Mouse (Mus musculus) adrenal gland, postnatal 14 days (tissue): ENCODE measurements at regions not wholly inside any gene's neighbourhood (a gene's known extent, or its start where the extent isn't known, plus 50 kb on each side); places are given as distances from the start of the nearest gene placed in this dataset.

Source experiments
- DNase-seq: peaks from one replicate; pipeline ENCODE4 v3.0.0; 2021; ENCODE audit warnings: mixed read lengths

- no peak for DNase-seq
These were observed 173.5 kb upstream of the Stt3b start for GRCm38 (mm10) chr9:115483721-115484120.

GRCm38 (mm10) chr9:115484408-115484807, 174.2 kb upstream of the Stt3b start:
- DNase-seq: no peak

GRCm38 (mm10) chr9:115485219-115485618, 175.0 kb upstream of the Stt3b start:
- DNase-seq: no peak

- DNase-seq: no peak
These were observed 177.0 kb upstream of the Stt3b start for GRCm38 (mm10) chr9:115487175-115487760.

DNA sequence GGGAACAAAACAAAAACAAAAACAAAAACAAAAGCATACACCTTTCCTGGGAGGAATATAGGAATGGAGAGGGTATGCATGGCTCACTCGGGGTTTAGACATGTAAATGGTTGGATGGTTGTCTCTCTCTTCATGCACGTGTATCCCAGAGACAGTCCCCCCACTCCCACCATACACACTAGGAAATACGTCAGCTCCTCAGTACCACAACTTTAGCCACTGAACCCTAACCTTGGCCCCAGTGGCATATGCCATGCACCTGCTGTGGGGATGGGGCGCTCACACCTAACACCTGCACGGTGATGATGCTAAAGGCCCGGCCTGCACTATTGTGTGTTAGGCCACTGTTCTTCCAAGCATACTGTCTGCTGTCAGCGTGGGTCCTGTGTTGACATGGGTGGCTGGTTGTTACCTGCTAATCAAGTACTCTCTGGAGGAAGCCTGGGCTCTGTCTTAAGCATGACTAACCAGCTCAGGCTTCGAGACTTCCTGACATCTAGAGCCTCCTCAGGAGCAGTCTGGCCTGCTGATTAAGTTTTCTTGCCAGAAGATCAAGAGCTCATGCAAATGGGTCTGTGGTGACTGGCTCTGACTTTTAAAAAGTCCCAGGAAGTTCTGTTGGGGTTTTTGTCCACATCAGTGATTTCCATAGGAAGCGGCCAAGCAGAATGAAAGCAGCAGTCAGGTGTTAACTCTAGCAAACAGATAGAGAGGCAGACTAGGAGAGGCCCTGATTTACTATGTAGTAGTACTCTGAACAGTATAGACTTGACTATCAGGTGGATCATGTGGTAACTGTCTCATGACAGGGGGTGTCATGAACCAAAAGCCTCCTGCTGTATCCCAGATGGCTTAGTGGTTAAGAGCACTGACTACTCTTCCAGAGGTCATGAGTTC, 178.9 kb upstream of the Stt3b start:
- DNase-seq: no peak

DNA sequence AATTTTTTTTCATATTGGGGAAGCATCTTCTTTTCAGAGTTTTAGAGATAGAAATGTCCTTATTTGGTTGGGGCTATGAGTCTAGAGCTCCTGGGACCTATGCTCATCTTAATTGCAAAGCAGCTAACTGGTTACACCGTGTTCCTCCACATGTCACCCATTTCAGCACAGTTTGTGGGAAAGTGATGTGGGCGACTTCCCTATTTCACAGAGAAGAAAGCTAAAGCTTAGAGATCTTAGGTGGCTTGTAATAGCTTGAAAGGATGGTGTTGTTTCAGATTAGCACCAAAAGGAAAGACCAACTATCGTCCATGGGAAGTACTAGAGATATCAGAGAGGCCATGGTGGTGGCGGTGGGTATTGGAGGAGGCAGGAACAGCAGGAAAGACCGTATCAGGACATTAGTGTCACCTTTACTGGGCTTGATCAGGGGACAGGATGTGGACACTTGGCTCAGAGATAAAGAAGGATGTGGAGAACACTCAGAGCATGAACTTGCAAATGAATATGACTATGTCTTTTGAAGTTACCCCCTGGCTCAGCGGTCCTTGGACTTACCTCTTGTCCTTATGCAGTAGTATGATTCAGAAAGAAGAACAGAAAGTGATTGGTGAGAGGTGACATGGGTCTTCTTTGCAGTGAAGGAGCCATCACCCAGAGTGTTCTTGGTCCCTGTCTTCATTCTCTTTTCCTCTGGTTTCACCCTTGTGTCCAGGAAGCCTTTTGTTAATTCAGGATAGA, 182.4 kb upstream of the Stt3b start:
- no peak for DNase-seq

GRCm38 (mm10) chr9:115493765-115494164, 183.5 kb upstream of the Stt3b start:
- no peak for DNase-seq

DNA sequence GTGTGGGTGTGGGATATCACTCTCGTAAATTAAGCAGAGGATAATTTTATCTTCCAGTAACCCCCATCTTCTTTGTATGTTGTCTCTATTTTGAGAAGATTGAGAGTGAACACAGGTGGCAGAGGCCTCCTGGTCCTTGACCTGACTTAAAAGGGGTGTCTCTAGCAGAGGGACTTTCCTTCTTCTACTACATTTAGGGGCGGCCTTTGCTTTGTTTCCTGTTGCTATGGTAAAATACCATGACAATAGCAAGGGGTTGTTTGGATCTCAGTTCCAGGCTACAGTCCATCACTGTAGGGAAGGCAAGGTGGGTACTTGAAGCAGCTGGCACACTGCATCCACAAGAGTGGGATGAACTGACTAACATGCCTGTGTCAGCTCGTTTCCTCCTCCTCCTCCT, 189.3 kb upstream of the Stt3b start:
- no peak for DNase-seq

DNA sequence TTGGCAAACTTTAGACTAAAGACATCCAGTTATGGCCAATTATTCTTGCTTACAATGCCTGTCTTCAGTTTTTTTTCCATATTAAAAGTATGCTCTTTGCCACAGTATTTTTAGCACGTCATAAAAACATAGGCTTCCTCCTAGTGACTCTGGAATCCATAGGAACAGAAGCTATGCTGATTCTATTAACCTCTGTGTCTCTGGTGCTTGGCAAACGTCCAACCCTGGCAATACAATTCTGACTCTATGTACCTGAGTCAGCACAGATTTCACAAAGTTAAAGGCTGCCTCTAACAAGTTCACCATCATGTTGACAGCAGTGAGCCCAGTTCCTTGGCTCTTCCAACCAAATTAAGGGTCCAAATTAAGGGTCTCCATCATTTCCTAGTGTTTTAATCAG, 194.6 kb upstream of the Stt3b start:
- no peak for DNase-seq

DNA sequence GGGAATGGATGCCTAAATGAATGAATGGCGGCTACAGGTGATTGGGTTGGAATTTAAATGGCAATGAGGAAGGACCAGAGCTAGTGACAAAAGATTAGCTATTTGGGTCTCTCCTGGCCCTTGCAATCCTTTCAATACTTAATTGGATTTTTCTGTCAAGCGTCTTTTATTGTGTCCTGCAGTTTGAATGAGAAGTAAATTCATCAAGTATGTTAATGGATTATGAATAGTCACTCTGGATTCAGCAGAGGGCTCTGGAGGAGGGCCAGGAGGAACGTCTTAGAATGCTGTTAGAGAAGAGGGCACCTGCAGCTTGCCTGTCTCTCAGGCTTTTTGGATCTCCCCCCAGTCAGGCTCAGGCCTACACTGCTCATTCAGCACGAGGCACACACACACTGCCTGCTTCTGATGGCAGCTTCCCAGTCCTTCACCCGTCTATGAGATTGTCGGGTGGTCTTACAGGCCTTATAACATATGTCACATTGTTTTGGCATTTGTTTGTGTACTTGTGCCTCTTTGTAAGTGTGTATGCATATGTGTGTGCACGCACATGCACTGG, 197.0 kb upstream of the Stt3b start:
- no peak for DNase-seq

- DNase-seq: no peak
These were observed 202.8 kb upstream of the Stt3b start for GRCm38 (mm10) chr9:115512835-115513629.

DNA sequence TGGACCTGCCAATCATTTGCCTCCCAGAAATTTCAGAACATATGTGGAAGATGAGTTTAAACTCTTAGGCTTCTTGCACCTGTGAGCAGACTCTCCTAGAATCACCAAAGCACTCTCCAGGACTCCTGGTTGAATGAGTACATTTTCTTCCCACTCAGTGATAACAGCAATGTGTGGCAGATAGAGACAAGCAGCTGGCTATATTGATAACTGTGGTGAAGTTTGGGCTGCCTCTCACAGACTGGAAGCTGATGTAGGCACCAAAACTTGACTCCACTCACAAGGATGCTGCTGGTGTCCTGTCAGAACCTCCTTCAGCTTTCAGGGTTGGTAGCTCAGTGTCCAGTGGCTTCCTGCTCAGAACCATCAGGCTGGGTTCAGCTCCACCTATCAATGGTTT, 207.7 kb upstream of the Stt3b start:
- DNase-seq: no peak

- no peak for DNase-seq
These were observed 213.9 kb upstream of the Stt3b start for GRCm38 (mm10) chr9:115524161-115524560.

DNA sequence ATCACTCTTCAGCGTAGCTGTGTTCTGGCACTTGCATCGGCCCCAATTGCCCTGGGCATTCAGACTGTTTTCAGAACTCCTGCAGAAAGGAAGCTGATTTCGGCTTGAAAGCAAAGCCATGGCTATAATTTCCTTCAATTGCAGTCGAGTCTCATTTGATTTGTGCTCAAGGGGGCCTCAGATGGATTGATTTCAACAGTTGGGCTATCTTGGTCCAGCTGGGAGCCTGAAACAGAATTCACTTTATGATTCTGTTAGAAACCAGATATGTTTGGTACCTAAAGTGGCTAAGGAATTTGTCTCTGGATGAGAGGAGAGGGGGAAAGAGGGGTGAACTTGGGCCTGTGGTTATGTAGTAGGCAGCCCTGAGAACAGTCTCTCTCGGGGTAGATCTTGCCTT, 214.4 kb upstream of the Stt3b start:
- DNase-seq: no peak

DNA sequence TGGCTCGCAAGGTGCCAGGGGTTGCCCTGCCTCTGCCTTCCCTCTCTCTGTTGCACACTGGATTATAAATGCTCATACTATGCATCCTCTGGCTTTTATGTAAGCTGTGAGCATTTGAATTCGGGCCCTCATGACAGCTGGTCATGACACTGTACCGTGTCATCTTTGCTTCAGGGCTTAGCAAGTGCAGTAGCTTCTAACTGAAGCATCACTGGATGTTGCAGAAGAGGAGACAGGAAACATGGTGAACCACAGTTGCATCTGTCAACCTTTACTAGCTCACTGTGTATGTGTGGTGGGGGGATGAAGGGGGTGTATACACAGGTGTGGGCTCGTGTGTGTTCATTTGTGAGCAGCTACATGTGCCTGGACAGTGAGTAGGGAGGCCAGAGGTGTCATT, 216.1 kb upstream of the Stt3b start:
- no peak for DNase-seq

DNA sequence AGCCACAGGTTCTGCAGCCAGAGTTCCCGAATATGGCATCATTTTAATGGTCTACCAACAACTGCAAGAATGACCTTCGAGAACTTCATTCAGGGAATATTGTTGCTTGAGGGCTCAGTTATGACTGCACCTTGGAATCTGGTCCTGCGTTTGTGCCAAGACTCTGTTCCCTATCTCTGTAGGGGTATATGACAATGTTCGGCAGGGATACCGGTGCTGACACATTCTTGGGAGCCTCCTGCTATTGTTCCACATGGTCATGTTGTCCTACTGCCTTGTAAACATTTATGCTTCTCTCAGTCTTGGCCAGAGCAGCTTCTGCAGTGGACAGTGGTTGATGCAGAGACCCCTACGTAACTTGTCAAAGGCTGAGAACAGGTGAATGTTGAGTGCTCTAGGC, 216.8 kb upstream of the Stt3b start:
- no peak for DNase-seq

DNA sequence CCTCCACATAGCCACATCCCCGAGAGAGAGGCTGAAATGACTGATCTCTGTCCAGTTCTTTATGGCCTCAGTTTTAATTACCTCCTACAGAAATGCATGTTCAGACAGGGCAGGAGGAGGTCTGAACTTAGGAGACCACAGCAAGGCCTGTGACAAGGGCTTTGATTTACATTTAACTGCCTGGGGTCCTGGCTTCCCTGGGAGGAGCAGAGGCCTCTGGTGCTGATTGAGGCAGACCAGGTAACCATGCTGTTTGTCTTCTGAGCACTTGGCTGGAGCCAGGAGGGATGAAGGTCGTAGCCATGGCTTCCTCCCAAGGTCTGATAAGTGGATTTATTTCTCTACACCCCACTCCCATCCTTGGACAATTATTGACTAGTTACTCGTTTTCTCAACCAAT, 224.0 kb upstream of the Stt3b start:
- DNase-seq: peak; percentile 31

GRCm38 (mm10) chr9:115543665-115544064, 233.4 kb upstream of the Stt3b start:
- DNase-seq: peak; percentile 78

DNA sequence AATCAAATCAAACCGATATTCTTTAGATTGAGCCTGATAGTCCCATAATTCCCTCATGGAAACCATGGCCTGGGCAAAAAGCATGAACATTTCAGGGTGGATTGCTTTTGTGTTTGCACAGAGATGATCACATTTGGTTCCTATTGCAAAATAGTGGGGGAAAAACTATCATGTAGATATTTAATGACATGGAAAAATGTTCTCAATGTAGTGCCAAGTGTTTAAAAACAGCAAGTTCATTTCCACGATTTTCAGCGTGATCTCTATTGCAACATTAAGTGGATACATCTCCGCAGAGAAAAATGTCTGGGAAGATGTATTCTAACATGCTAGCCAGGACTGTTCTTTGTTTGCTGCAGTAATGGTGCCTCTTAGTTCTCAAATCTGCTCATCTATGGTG, 235.0 kb upstream of the Stt3b start:
- no peak for DNase-seq

DNA sequence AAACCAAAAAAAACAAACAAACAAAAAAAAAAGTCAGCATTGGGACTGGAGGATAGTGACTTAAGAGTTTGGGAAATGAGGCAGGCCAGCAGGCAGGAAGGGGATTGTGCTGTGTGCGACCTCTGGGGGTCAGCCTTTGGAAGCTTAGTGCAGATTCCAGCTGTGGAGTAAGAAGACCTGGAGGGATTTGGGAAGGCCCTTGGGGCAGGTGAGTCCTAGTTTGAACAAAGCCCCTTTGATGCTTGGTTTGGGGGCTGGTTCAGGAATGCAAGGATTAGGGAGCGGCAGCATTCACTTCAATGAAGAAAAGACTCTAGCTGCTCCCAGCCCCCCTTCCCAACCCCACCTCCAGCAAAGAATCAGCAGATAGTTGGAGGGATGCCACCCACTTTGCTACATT, 235.6 kb upstream of the Stt3b start:
- DNase-seq: no peak

DNA sequence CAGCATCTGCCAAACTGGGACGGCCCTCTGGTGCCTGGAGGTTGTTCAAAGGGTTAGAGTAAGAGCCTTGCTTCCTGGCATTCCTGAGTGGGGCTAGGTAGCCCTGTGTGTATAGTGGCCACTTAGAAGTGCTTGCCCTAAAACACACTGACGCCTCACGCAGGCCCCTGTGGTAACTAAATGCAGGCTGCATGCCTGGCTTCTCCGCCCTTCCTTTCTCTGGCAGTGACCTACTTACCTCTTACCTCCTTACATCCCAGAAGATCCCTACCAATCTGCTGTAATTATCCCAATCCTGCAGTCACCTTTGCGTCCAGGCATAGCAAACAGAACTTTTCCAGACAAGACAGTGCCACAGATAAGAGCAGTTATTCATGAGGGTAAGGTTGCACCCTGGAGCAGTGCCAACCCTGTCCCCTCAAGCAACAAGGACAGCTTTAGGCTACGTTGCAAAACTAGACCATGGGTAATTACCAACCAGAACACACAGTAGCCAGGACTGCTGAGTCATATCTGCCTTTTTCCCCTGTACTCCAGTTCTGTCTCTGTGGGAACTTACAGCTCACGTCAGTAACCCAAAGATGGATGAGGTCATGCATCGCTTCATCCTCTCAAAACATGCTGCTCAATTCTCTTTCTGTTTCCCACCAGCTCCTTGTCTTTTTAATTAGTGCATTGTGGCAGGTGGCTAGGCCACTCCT, 237.6 kb upstream of the Stt3b start:
- DNase-seq: peak; percentile 81
